Mouse (Mus musculus): ENCODE data around the gene Lrrc43. TPM values are rescaled to one million over a fixed set of nuclear protein-coding genes. Genes with fewer than 3 reads are reported as not detected.
A peak's percentile ranks its signal among the peaks of the same experiment; 100 is the strongest.

Gene Lrrc43
- polyA plus RNA-seq, 1 experiment: not detected

DNA sequence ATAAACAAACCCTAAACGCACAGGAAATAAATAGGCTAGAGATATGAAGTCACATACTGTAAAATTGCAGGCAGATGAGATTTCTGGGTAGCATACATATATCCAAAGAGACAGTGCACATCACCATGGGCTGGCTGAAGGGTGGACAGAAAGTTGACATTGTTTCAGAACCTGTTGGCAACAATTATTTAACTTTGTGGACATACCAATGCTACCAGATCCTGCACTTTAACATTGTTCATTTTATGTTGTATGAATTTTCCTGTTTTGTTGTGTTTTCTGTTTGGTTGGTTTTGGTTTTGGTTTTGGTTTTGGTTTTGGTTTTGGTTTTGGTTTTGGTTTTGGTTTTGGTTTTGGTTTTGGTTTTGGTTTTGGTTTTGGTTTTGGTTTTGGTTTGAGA, 24.5 kb upstream of the Lrrc43 start:
- Histone ChIP-seq H3K4me1 (ENCODE audit: control insufficient read depth, insufficient read depth, low read length) (no peaks in the 10 kb centered on the region; the same call in 1 of the 2 replicates), H3K27ac (ENCODE audit: insufficient read depth, low read depth, low read length) (no peak overlapping the region), H3K4me3 (ENCODE audit: insufficient read depth, low read depth, low read length) (no peak overlapping the region)
- 89% methylated on average over 1 of the region's 1 CpGs for WGBS
- TF ChIP-seq POLR2A (IDR thresholded peaks at IDR 0.05; ENCODE audit: insufficient read depth, low read depth, low read length) (no peak), CTCF (IDR thresholded peaks at IDR 0.05; ENCODE audit: insufficient read depth, low read depth, low read length) (no peak)

DNA sequence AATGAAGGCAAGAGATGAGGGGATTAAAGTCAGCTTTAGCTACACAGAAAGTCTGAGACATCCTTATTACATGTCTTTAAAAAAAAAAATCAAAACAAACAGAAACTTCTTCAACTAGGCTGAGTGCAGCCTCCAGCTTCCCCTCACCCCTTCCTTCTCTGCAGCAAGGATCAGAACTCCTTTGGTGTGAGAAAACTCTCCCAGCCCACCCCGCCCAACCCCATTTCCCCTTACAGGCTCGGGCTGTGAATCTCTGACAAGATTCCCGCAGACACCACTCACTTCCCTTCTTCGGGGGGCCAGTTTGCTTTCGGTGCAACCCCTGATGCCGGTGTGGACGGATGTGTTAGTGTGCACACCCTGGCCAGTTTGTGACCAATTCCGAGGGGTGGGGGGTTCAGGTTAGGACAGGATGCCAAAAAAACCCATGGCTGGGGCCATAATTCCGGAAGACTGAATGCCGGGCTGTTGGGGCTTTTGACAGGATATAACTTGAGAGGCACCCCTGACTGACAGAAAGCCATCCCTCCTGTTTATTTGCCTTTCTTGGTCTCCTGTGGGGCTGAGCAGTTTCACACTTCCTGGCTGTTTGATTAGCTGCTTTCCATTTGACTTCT, 18.2 kb upstream of the Lrrc43 start:
- TF ChIP-seq POLR2A (IDR thresholded peaks at IDR 0.05; ENCODE audit: insufficient read depth, low read depth, low read length): no peak
- TF ChIP-seq CTCF (IDR thresholded peaks at IDR 0.05; ENCODE audit: insufficient read depth, low read depth, low read length): no peak
- 77% methylated on average over 10 of the region's 10 CpGs for WGBS
- Histone ChIP-seq H3K4me3 (ENCODE audit: insufficient read depth, low read depth, low read length) (no peak overlapping the region), H3K27ac (ENCODE audit: insufficient read depth, low read depth, low read length) (no peak overlapping the region), H3K4me1 (ENCODE audit: control insufficient read depth, insufficient read depth, low read length) (no peaks in the 10 kb centered on the region)

DNA sequence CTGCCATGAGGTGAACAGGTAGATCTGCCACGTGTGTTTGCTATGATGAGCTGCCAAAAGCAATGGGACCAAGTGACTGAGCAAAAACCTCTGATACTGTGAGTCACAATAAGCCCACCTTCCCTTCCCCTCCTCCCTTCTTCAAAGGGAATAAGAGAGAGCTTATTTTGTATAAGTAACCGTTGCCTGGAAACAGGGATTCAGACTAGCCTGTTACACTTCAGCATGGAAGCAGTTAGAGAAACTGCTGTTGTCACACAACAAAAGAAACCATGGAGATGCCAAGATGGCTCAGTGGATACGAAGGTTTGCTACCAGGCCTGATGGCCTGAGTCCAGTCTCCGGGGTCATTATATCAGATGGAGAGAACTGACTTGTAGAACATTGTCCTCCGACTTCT, 15.3 kb upstream of the Lrrc43 start:
- H3K27ac ChIP-seq (ENCODE audit: insufficient read depth, low read depth, low read length): no peak overlapping the region
- WGBS: 45% methylated on average over 5 of the region's 5 CpGs
- no peaks in the 10 kb centered on the region for H3K4me1 ChIP-seq (ENCODE audit: control insufficient read depth, insufficient read depth, low read length)
- H3K4me3 ChIP-seq (ENCODE audit: insufficient read depth, low read depth, low read length): no peak overlapping the region
- TF ChIP-seq POLR2A (IDR thresholded peaks at IDR 0.05; ENCODE audit: insufficient read depth, low read depth, low read length): no peak
- no peak for TF ChIP-seq CTCF (IDR thresholded peaks at IDR 0.05; ENCODE audit: insufficient read depth, low read depth, low read length)

DNA sequence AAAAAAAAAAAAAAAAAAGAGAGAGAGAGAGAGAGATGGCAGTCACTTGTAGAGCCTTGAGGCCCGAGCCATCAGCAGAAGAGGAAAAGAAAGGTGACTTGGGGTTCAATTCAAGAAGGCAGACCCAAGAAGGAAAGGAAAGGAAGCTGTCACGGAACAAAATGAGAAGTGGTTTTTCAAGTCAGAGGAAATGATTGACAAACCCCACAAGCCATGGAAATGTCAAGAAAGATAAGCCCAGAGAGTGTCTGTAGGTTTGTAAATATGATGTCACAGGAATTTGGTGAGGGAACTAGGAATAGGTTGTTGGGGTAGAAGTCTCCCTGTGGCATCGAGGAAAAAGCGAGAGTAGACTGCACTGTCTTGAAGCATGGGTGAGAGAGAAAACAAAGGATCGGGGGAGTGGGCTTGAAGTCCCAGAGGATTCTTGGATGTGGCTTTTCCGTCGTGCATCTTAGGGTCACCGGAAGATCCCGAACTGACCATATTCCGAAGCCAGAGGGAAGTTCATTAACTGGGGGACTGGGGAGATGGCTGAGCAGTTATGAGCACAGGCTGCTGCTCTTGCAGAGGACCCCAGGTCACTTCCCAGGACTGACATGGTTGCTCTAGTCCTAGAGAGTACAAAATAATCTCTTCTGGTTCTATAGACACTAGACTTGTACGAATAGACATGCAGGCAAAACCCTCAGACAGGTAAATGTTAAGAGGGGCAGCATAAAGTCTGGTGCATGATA, 1.3 kb upstream of the Lrrc43 start:
- Histone ChIP-seq H3K4me3 (ENCODE audit: insufficient read depth, low read depth, low read length) (no peak overlapping the region), H3K4me1 (ENCODE audit: control insufficient read depth, insufficient read depth, low read length) (peaks cover 8% of the 10 kb centered on the region), H3K27ac (ENCODE audit: insufficient read depth, low read depth, low read length) (no peak overlapping the region)
- TF ChIP-seq POLR2A (IDR thresholded peaks at IDR 0.05; ENCODE audit: insufficient read depth, low read depth, low read length) (no peak), CTCF (IDR thresholded peaks at IDR 0.05; ENCODE audit: insufficient read depth, low read depth, low read length) (no peak)
- 92% methylated on average over 11 of the region's 11 CpGs for WGBS

DNA sequence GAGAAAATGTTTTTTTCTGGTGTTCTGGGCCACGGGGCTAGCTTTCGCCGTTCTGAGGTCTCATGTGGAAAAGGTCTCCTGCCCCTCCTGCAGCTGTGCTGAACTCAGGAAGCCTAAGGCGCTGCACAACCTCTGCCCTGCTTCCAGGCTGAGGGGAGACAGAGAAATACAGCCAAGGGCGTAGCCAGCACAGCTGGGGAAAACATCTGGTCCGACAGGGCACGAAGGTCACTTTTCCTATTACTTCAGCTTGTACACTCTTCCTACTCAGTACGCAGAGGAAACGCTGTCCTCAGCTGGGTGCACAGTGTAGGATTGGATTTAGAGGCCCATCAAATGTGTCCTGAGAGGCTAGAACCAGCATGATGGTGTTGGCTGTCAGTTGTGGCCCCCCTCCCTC, 830 bp downstream of the Lrrc43 start:
- Histone ChIP-seq H3K4me1 (ENCODE audit: control insufficient read depth, insufficient read depth, low read length) (peaks cover 8% of the 10 kb centered on the region), H3K4me3 (ENCODE audit: insufficient read depth, low read depth, low read length) (no peak overlapping the region), H3K27ac (ENCODE audit: insufficient read depth, low read depth, low read length) (no peak overlapping the region)
- 82% methylated on average over 9 of the region's 9 CpGs for WGBS
- TF ChIP-seq POLR2A (IDR thresholded peaks at IDR 0.05; ENCODE audit: insufficient read depth, low read depth, low read length) (no peak), CTCF (IDR thresholded peaks at IDR 0.05; ENCODE audit: insufficient read depth, low read depth, low read length) (no peak)

DNA sequence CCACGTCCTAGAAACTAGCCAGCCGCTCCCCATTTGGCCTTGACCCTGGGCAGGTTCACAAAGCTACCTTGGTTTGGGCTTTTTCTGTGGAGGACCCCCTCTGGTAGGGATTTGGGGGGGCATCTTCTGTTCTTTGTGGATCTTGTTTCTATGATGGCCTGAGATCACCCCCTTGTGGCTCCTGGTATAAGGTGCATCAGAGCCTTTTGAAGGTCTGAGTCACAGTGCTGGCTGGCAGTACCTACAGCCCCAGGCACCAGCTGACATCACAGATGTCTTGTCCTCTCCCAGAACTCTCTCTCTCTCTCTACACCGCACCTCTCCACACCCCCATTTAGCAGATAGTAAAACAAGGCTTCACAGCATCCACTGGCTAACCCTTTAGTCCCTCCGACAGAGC, 10.6 kb downstream of the Lrrc43 start:
- Histone ChIP-seq H3K4me1 (ENCODE audit: control insufficient read depth, insufficient read depth, low read length) (peaks cover 7% of the 10 kb centered on the region; the same call in 1 of the 2 replicates), H3K4me3 (ENCODE audit: insufficient read depth, low read depth, low read length) (no peak overlapping the region), H3K27ac (ENCODE audit: insufficient read depth, low read depth, low read length) (no peak overlapping the region)
- TF ChIP-seq POLR2A (IDR thresholded peaks at IDR 0.05; ENCODE audit: insufficient read depth, low read depth, low read length): no peak
- TF ChIP-seq CTCF (IDR thresholded peaks at IDR 0.05; ENCODE audit: insufficient read depth, low read depth, low read length): no peak
- 46% methylated on average over 4 of the region's 4 CpGs for WGBS

DNA sequence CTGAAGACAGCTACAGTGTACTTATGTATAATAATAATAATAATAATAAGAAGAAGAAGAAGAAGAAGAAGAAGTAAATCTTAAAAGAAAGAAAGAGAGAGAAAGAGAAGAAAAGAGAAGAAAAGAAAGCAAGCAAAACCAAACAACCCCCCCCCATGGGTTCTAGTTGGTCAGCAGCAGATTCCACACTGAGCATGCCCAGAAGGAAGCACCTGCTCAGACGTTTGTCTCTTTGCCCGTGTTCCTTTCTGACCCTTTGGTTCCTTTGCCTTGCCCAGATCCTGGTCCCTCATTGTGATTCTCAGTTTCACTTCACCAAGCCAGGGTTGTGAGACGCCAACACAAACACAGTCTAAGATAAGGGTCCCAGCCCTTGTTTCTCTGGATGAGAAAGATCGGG, 12.9 kb downstream of the Lrrc43 start:
- H3K4me3 ChIP-seq (ENCODE audit: insufficient read depth, low read depth, low read length): no peak overlapping the region
- TF ChIP-seq CTCF (IDR thresholded peaks at IDR 0.05; ENCODE audit: insufficient read depth, low read depth, low read length) (no peak), POLR2A (IDR thresholded peaks at IDR 0.05; ENCODE audit: insufficient read depth, low read depth, low read length) (no peak)
- no peak overlapping the region for H3K27ac ChIP-seq (ENCODE audit: insufficient read depth, low read depth, low read length)
- peaks cover 7% of the 10 kb centered on the region; the same call in 1 of the 2 replicates for H3K4me1 ChIP-seq (ENCODE audit: control insufficient read depth, insufficient read depth, low read length)
- WGBS: 70% methylated on average over 4 of the region's 4 CpGs

DNA sequence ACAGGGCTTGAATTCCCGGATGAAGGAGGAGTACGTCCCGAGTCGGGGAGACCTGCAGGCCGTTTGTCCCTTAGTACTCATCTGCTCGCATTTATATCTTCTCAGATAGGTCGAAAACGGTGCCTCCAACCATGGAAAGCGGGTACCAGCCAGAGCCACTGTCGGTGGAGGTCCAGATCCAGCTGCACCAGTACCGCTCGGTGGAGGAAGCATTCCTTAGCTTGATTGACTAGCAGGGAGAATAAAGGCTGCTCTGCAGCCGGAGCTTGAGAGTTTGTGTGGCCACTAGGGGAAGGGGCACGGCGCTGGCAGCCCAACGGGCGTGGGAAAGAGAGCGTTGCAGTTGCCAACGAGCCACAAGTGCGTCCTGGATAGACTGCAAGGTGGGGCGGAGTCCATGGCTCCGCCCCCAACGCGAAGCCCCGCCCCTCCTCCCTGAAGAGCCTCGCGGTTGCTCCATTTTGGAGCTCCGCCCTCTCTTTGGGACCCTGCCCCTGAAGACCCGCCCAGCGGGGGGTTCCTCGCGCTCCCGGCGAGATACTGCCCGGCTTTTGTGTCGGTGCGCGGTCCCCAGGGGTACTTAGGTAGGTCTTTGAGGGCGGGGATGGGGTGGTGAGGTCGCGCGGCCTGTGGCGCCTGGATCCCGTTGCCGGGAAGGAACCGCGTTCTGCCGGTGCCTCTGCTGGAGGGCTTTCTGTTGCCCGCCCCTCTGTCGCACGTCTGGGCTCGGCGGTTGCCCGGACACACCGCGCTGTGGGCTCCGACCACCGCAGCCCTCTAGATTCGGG, 19.0 kb downstream of the Lrrc43 start:
- under 1% methylated on average over 59 of the region's 59 CpGs for WGBS
- TF ChIP-seq POLR2A (IDR thresholded peaks at IDR 0.05; ENCODE audit: insufficient read depth, low read depth, low read length): no peak
- TF ChIP-seq CTCF (IDR thresholded peaks at IDR 0.05; ENCODE audit: insufficient read depth, low read depth, low read length): no peak
- Histone ChIP-seq H3K27ac (ENCODE audit: insufficient read depth, low read depth, low read length) (no peak overlapping the region), H3K4me3 (ENCODE audit: insufficient read depth, low read depth, low read length) (peak overlapping the region; percentile 66), H3K4me1 (ENCODE audit: control insufficient read depth, insufficient read depth, low read length) (peaks cover 9% of the 10 kb centered on the region)

DNA sequence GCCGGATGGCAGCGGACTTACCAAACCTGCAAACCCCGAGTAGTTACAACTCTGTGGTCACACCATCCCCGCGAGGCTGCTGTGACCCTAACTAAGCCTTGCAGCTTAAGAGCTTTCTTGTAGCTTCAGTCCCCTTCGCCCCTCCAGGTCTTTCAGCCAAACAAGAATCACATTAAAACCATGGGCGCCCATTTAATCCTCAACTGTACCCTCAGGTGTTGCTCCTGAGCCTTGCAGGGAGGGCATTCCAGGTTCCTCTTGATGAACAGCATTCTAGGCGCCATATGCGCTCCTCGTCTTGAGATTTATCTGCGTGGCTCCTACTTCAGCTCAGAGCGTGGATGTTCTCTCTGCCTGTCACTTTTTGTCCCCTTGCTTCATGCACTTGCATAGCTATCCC, 19.8 kb downstream of the Lrrc43 start:
- 9% methylated on average over 12 of the region's 12 CpGs for WGBS
- H3K27ac ChIP-seq (ENCODE audit: insufficient read depth, low read depth, low read length): no peak overlapping the region
- peak overlapping the region; percentile 66 for H3K4me3 ChIP-seq (ENCODE audit: insufficient read depth, low read depth, low read length)
- no peak for TF ChIP-seq CTCF (IDR thresholded peaks at IDR 0.05; ENCODE audit: insufficient read depth, low read depth, low read length)
- TF ChIP-seq POLR2A (IDR thresholded peaks at IDR 0.05; ENCODE audit: insufficient read depth, low read depth, low read length): no peak
- peaks cover 9% of the 10 kb centered on the region for H3K4me1 ChIP-seq (ENCODE audit: control insufficient read depth, insufficient read depth, low read length)

Measured in olfactory bulb, adult 2 months (tissue).